Mouse (Mus musculus) liver, postnatal 0 days (tissue): ENCODE results near the gene Olfr718-ps1.

Source experiments
- CTCF ChIP-seq: sonication (generic); IDR thresholded peaks from 2 replicates; pipeline ENCODE4 v1.5.1; 2016; ENCODE audit warnings: antibody characterized with exemption, low read depth
- EP300 ChIP-seq: IDR thresholded peaks from 2 replicates; pipeline ENCODE4 v1.6.1; 2016; ENCODE audit warnings: antibody characterized with exemption, low read depth, mild to moderate bottlenecking

- TF ChIP-seq CTCF (no peak), EP300 (no peak)
These were observed 49.1 kb upstream of the Olfr718-ps1 start for GRCm38 (mm10) chr5:143196506-143196905.
